Mouse (Mus musculus) adrenal gland, adult 18-20 months (tissue): ENCODE data around the gene Iqcf4. TPM values are rescaled to one million over a fixed set of nuclear protein-coding genes. Genes with fewer than 3 reads are reported as not detected.
"Not testable (repeated sequence)": the region's sequence is repeated elsewhere in the genome, so short reads cannot be mapped to it uniquely, and the experiment has no call there.

ENCODE experiments used
- DNase-seq, 2 experiments: peaks; one replicate each; pipeline ENCODE4 v3.0.0; 2021 to 2022; ENCODE audit warnings: low spot score in 2 of 2
- long read RNA-seq, 2 experiments: library from polyadenylated mRNA; stranded (forward); transcript quantifications; one replicate each; pipeline ENCODE4 v2.0.0; 2021
- total RNA-seq, 2 experiments: library from RNA; stranded (reverse); gene quantifications; 1 replicate in 1 of 2; 2 replicates in 1 of 2; pipeline ENCODE4 v1.2.3; 2021

The Iqcf4 gene
- not detected for total RNA-seq
- long read RNA-seq, experiment 1 = 0 reads
- long read RNA-seq, experiment 2 = 0 reads

GRCm38 (mm10) chr9:106570896-106571295 lies at the start of gene Iqcf4:
Iqcf4 (minus strand) TSS chr9:106570996.
- no peak for DNase-seq

DNA sequence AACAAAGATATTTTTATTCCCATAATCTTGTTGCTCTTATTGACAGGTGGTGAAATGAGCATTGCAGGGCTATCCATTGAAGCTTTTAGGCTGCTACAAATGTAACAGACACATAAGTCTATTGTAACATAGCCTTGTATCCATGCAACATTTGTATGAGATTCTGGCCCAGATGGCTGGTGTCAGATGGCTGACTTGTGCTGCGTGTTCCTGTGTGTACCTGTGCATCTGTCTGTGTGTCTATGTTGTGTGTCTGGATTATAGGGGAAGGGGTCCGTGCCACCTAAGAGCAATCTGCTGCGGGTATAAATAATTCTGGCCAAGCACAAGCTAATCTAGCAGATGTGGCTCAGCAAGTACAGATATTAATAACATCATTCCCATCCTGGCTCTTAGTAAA lies 46.7 kb upstream of the Iqcf4 start:
- no peak for DNase-seq

GRCm38 (mm10) chr9:106616306-106616705 lies 45.5 kb upstream of the Iqcf4 start:
- no peak for DNase-seq

DNA sequence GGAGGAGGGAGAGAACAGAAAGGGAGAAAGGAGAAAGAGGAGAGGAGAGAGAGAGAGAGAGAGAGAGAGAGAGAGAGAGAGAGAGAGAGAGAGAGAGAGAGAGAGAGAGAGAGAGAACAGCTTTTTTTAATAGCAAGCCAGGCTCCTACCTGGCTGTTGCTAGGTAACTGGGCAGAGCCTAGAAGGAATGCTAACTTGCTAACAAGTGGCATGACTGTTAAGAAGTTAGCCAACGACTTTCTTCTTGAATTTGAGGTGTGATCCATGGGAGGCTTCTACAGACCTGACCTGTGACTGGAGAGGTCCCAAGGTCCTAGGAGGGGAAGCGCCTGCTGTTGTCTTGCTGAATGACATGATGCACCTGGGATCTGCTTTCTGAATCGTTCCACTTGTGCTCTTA lies 43.8 kb upstream of the Iqcf4 start:
- no peak for DNase-seq

DNA sequence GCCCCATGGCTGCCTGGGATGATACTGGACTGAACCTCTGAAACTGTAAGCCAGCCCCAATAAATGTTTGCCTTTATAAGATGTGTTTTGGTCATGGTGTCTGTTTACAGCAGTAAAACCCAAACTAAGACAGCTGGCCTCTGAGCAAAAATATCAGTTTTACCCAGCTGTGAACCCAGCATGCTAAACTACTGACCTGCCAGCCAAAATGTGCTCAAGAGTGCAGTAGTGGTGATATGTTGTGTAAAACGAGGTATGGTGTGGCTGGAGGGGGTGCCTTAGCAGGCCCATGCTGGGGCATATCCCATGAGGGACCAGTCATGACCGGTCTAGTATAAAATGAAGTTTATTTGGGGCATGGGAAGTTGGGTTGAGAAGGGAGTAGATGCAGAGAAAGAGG lies 43.2 kb upstream of the Iqcf4 start:
- no peak for DNase-seq

DNA sequence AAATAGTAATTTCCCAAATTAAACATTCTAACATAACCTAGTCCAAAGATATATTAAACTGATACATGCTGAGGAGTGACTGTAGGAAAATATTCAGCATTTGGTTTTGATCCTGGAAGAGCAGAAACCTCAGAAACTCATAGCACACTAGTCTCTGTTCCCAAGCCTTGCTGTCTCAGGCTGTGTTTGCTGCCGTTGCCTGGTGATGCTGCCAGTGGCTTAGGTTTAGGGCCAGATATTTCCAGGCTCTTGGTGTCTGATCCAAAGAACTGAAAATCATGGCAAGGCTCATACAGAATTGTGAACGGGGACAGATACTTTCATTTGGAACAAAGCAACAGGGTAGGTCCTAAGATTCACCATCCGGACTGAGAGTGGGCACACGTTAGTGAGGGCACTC lies 39.9 kb upstream of the Iqcf4 start:
- no peak for DNase-seq

DNA sequence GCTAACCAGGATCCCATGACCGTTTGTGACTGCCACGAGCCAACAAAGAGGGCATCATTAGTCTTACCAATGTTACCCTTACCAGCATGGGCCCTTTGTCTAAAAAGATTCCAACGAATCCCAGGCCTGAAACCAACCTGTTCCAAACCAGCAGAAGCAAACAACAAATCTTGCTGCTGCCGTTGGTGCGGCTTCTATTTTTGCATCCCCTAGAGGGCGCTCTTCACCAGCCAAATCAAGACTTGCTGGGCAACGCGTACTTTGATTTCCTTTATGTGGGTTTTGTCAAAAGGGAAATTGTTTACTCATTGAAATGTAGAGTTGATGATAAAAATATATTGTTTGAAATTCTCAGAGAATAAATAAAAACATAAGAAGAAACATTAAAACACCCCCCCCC lies 29.8 kb upstream of the Iqcf4 start:
- peak; percentile 23 to 44 for DNase-seq

- peak in 1 of 2 experiments; percentile 14 for DNase-seq
These were observed 27.7 kb upstream of the Iqcf4 start for GRCm38 (mm10) chr9:106598466-106598865.

DNA sequence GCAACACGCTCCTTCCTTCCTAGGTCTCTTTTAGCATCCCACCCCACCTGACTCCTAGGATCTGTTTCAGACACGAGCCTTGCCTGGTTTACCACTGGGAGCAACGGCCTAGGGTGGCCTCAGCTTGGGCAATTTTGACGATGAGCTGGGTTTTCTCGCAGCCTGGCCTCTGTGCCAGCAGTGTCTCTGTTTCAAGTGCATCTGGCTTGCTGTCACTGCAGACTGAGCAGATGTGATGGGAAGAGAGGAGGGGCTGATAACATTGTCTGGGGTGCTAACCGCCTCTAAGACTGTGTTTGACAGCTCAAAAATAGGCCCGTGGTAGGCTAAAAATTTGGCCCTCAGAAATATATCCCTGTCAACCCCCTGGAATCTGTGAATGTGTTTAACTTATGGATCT lies 25.0 kb upstream of the Iqcf4 start:
- DNase-seq = no peak

DNA sequence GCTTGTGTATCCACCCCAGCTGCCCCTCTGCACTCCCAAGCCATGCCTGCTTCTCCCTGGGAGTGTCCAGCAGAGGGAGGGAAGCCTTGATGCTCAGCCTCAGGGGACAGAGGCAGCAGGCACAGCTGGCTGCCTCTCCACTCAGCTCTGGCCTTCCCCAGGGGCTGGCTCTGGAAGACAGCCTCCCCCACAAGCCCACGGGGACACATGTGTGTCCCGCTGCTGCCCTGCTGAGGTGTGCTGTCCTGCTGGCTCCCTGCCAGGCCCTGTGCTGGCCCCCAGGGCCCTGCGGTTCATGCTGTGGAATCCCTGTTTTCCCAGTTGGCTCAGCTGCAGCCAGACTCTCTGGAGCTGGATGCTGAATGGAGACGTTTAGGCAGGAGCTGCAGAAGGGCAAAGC lies 24.6 kb upstream of the Iqcf4 start:
- not testable (repeated sequence) for DNase-seq

GRCm38 (mm10) chr9:106592158-106592557 lies 21.4 kb upstream of the Iqcf4 start:
- no peak for DNase-seq

DNA sequence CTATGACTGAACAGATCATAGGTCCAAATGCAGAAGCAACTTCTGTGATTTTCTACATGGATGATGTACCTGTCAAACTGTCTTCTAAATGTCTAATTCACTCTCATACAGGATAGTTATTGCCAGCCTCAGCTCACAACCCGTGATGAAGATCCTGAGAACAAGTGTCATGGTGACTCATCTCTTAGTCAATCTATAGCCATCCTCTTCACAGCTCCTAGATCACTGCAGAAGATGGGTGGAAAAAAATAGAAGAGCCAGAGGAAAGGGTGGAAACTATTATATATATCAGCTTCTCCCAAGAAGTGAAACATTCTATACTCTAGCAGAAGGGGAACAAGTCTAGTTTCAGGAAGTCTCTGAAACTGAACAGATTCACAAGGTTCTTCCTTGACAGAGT lies 11.8 kb upstream of the Iqcf4 start:
- no peak for DNase-seq

DNA sequence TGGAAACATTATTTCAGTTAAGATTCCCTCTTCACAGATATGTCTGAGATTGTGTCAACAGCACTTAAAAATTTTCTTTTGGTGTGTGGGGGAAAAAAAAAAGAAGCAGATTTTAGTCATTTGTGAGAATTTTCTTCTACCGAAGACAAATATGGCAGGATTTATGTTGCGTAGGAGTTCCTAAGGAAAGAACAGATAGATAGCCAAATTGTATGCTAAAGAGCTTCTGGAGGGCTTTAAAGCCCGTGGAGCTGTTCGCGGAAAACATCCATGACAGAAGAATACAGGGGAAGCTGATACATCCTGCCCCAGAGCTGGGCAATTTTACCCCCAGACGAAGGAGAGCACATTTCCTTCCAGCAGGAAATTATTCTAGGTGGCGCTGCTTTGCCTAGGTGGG lies 9.2 kb upstream of the Iqcf4 start:
- no peak for DNase-seq

DNA sequence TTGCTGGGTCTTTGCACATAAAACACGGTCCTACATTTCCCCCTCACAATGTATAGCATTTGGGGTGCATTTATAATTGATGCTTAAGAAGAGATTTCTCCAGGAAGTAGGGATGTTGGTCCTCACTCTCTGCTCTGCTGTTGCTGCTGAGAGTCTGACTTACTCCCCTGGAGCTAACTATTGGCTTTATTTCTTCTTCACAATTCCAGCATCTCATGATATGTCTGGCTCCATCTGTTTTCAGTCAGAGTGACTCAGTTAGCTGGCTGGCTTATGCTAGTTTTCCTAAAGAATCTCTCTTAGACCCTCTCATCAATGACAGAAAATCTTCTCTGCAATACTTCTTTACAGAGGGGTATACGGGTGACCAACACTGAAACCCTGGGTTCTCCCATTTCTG lies 5.3 kb upstream of the Iqcf4 start:
- DNase-seq = no peak

GRCm38 (mm10) chr9:106573366-106573765 lies 2.6 kb upstream of the Iqcf4 start:
- no peak for DNase-seq

DNA sequence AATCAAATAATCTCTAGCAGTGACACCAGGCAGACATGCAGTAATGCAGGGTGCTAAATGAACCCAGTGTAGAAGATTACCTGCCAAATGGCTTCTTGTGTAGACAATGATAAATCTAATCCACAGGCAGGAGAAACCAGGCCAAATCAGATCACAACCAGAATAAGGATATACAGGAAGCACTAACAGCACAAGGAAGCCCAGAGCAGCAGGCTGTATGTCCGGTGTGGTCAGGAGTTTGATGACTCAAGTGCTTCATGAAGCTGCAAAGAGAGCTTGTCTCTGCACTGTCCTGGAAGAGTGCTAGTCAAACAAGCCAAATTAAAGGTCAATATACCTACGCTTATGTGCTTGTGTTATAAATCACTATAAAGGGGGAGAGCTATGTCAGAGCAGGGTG lies 1.4 kb upstream of the Iqcf4 start:
- DNase-seq = no peak

GRCm38 (mm10) chr9:106566437-106566836 lies 4.4 kb downstream of the Iqcf4 start:
- no peak for DNase-seq

DNA sequence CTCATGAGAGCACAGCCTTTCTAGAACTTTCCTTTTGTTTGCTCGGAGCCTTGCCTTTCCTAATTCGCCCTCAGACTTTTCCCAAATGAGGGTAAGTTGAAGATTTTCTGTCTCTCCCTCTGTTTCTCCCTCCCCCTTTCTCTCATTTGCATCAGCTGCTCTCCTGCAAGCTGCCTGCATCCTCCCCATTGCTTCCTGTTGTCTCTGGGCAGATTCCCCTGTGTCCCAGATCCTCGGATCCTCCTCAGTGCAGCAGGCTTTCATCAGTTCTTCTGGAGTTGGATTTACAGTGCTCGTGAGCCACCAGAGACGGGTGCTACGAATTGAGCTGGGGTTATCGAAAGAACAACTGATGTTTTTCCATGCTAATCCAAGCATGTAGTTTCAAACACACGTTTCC lies 6.8 kb downstream of the Iqcf4 start:
- no peak for DNase-seq

GRCm38 (mm10) chr9:106562291-106562690 lies 8.5 kb downstream of the Iqcf4 start:
- no peak for DNase-seq

DNA sequence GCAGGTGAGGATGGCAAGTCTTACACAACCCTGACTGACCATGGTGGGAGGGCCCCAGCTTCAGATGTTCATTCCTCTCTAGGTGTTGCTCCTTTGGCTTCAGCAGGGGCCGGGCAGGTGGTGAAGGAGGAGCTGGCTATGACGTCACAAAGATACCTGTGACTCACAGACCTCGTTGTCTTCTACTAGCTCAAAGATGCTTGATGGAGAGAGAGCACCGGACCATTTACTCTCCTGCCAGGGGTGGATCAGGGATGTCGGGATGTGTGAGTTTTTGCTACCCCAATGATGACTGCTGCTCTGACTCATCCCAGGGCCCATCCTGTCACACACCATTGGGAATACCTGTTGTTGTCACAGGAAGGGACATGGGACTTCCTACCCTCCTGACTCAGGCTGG lies 9.3 kb downstream of the Iqcf4 start, which contains the start of gene Iqcf3:
Gene Iqcf3, minus strand, starts transcription at position 101 of the 400 bp plus-strand sequence.
- no peak for DNase-seq

- no peak for DNase-seq
These were observed 35.8 kb downstream of the Iqcf4 start for GRCm38 (mm10) chr9:106534975-106535374.

- DNase-seq = no peak
These were observed 36.5 kb downstream of the Iqcf4 start for GRCm38 (mm10) chr9:106534296-106534695.

- no peak for DNase-seq
These were observed 39.0 kb downstream of the Iqcf4 start for GRCm38 (mm10) chr9:106531833-106532232.

GRCm38 (mm10) chr9:106519909-106520308 lies 50.9 kb downstream of the Iqcf4 start:
- DNase-seq = no peak
